Mouse (Mus musculus) liver, embryonic 15.5 days (tissue): ENCODE results near the gene Aoc2. TPM values are rescaled to one million over a fixed set of nuclear protein-coding genes. Genes with fewer than 3 reads are reported as not detected.
A peak's percentile ranks its signal among the peaks of the same experiment; 100 is the strongest.

ENCODE experiments used
- ATAC-seq: fragments of 200-750 bp; cut with Nextera tagmentation; 2 replicates; pipeline ENCODE4 v1.8.0; 2017; ENCODE audit warnings: moderate number of reproducible peaks, mild to moderate bottlenecking, moderate library complexity; ENCODE audit not compliant: insufficient read depth
- H3K27ac ChIP-seq: fragments of 300-500 bp; sonication (generic); replicated peaks from 2 replicates; pipeline ENCODE4 v1.5.1; 2015; ENCODE audit warnings: mild to moderate bottlenecking, inconsistent platforms
- H3K27me3 ChIP-seq: fragments of 300-500 bp; sonication (generic); 2 replicates; pipeline ENCODE4 v1.6.1; 2015; ENCODE audit warnings: mild to moderate bottlenecking, inconsistent platforms
- H3K36me3 ChIP-seq: fragments of 300-500 bp; sonication (generic); replicated peaks from 2 replicates; pipeline ENCODE4 v1.6.1; 2015; ENCODE audit warnings: moderate library complexity, mild to moderate bottlenecking, inconsistent platforms
- H3K4me1 ChIP-seq: fragments of 300-500 bp; sonication (generic); replicated peaks from 2 replicates; pipeline ENCODE4 v1.6.1; 2015; ENCODE audit warnings: inconsistent platforms
- H3K4me2 ChIP-seq: fragments of 300-500 bp; sonication (generic); 2 replicates; pipeline ENCODE4 v1.6.1; 2015; ENCODE audit warnings: moderate library complexity, mild to moderate bottlenecking, inconsistent platforms
- H3K4me3 ChIP-seq: fragments of 300-500 bp; sonication (generic); replicated peaks from 2 replicates; pipeline ENCODE4 v1.5.1; 2015; ENCODE audit warnings: mild to moderate bottlenecking, inconsistent platforms
- H3K9ac ChIP-seq: fragments of 300-500 bp; sonication (generic); 2 replicates; pipeline ENCODE4 v1.6.1; 2015; ENCODE audit warnings: moderate library complexity, mild to moderate bottlenecking, inconsistent platforms
- H3K9me3 ChIP-seq: fragments of 300-500 bp; sonication (generic); replicated peaks from 2 replicates; pipeline ENCODE4 v1.6.1; 2016; ENCODE audit warnings: inconsistent platforms
- WGBS: fragments of 180-500 bp; shearing (Covaris S2); methylation state at CpG from one replicate; pipeline ENCODE4 v1.1.7; 2015; ENCODE audit warnings: mixed read lengths; ENCODE audit not compliant: insufficient replicate concordance; 5-methylcytosine and 5-hydroxymethylcytosine counted together
- polyA plus RNA-seq: library from polyadenylated mRNA; unstranded; fragments of >200 nt; fragmentation: Nextera tagmentation; extraction: Ambion mirVana; gene quantifications from 2 replicates; pipeline ENCODE4 v1.2.1, GENCODE M21; 2015

Aoc2 gene
- polyA plus RNA-seq, 1 experiment from 2014 or later: 1.5 TPM

DNA sequence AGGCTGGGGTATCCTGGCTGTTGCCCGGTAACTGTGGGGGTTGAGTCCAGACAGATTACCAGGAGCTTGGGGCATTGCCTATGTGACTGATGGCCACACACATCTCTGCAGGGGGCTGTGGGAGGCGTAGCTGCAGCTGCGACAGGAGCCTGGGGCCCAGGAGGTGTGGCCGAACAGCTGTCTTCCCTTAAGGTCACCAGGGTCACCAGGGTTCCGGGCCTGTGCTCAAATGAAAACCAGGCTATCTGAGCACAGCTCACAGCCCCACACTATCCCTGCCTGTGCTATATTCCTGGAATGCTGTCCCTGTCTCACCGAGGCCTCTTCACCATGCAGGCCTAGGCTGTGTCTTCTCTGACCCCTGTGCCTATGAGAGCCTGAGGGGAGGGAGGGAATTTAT is 9.7 kb downstream of the Aoc2 start:
- Histone ChIP-seq H3K9me3 (no peaks in the 10 kb centered on the region), H3K27ac (no peak overlapping the region), H3K36me3 (no peaks in the 10 kb centered on the region), H3K27me3 (peaks cover 6% of the 10 kb centered on the region; the same call in 1 of the 2 replicates), H3K9ac (no peak overlapping the region), H3K4me2 (no peak overlapping the region), H3K4me1 (peaks cover 23% of the 10 kb centered on the region), H3K4me3 (no peak overlapping the region)
- no peak for ATAC-seq
- WGBS: 33% methylated on average over 6 of the region's 6 CpGs

DNA sequence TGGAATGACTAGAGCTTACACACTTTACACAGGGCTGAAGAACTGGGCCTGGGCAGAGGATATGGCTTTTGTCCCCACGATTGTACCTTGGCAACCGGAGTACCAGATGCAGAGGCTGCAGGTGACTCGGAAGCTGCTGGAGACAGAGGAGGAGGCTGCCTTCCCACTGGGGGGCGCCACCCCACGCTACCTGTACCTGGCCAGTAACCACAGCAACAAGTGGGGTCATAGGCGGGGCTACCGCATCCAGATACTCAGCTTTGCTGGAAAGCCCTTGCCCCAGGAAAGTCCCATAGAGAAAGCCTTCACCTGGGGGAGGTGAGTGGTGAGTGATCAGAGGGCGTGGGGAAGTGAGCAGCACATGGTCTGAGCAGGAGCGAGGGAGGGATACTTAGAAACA is 10.8 kb downstream of the Aoc2 start:
- H3K4me1 ChIP-seq: peaks cover 23% of the 10 kb centered on the region
- no peak overlapping the region for H3K9ac ChIP-seq
- no peaks in the 10 kb centered on the region for H3K9me3 ChIP-seq
- no peak overlapping the region for H3K27ac ChIP-seq
- 76% methylated on average over 9 of the region's 9 CpGs for WGBS
- no peaks in the 10 kb centered on the region for H3K36me3 ChIP-seq
- no peak for ATAC-seq
- no peak overlapping the region for H3K4me3 ChIP-seq
- H3K27me3 ChIP-seq: peaks cover 6% of the 10 kb centered on the region; the same call in 1 of the 2 replicates
- no peak overlapping the region for H3K4me2 ChIP-seq

DNA sequence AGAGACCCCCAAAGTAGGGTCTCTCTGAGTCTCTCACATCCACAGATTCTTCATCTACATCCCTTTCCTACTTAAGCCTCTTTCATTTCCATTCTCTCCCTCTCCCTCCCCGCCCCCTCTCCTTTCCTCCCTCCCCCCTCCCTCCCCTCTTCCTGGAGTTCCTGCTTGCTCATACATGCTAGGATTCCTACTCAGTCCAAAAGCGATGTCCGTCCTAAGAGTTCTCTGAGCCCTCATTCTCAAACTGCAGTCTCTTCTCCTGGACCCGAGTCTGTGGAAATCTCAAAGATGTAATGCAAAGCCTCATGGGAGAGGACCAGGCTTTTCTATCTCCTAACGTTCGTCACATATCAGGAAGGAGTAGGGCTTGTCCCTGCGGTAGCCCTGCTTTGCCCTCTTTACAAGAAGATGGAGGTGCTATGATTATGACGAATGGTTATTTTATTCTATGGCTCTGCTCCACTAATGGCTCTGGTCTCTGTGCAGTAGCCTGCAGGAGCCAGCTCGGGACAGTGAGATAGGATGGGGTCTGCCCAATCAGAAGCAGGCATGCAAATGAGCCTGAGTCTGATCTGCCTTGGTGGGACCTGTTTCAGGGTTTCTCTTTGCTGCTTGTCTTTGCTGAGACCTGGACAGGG is 13.4 kb downstream of the Aoc2 start:
- H3K27ac ChIP-seq: no peak overlapping the region
- H3K4me1 ChIP-seq: peaks cover 23% of the 10 kb centered on the region
- peaks cover 6% of the 10 kb centered on the region; the same call in 1 of the 2 replicates for H3K27me3 ChIP-seq
- H3K9ac ChIP-seq: no peak overlapping the region
- peak overlapping the region; percentile 22 for H3K4me3 ChIP-seq
- WGBS: 9% methylated on average over 9 of the region's 9 CpGs
- ATAC-seq: peak; percentile 85
- peak overlapping the region; percentile 58 for H3K4me2 ChIP-seq
- no peaks in the 10 kb centered on the region for H3K36me3 ChIP-seq
- H3K9me3 ChIP-seq: no peaks in the 10 kb centered on the region

DNA sequence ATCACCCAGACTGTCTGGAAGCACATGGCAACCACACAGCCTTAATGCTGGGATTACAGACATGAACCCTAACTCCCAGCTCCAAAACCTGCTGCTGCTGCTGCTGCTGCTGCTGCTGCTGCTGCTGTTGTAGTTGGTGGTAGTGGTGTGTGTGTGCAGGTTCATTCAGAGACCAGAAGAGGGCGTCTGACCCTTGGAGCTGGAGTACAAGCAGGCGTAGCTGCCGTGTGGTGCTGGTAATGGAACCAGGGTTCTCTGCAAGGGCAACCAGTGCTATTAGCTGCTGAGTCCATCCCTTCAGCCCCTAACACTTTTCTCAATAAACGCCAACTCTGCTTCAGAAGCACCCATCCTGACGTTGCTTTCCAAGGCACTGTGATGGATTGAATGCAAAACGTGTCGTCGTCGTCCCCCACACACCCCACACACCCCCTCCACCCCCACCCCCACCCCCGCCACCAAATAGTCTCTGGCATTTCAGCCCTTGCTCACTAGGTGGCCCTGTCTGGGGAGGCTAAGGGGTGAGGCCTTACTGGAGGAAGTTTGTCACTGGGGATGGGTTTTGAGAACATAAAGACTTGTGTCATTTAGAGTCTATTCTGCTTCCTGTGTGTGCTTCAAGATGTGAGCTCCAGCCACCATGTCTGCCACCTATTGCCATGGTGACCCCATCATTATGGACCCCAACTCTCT is 22.4 kb downstream of the Aoc2 start:
- Histone ChIP-seq H3K4me2 (no peak overlapping the region), H3K27ac (no peak overlapping the region), H3K9me3 (no peaks in the 10 kb centered on the region), H3K4me1 (no peaks in the 10 kb centered on the region), H3K36me3 (no peaks in the 10 kb centered on the region), H3K4me3 (no peak overlapping the region), H3K27me3 (peaks cover 8% of the 10 kb centered on the region; the same call in 1 of the 2 replicates), H3K9ac (no peak overlapping the region)
- 70% methylated on average over 10 of the region's 10 CpGs for WGBS
- no peak for ATAC-seq

DNA sequence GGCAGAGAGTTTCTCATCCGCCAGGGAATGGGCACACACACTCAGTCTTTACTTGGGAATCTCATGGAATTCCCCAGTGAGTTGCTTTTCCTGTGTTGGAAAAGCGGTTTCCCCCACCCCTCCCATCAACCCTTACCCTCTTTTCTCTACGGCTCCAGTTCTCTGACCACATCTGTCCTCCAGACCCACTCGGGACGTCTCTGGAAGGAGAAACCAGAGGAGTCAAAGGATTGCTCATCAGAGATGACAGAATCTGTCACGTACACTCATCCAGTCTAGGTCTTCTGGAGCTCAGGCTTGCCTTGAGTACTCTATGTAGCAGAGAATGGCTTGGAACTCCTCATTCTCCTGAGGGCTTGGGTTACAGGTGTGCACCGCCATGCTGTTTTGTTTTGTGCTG is 23.9 kb downstream of the Aoc2 start:
- ATAC-seq: no peak
- no peaks in the 10 kb centered on the region for H3K9me3 ChIP-seq
- H3K36me3 ChIP-seq: no peaks in the 10 kb centered on the region
- no peaks in the 10 kb centered on the region for H3K4me1 ChIP-seq
- H3K27me3 ChIP-seq: peaks cover 5% of the 10 kb centered on the region; the same call in 1 of the 2 replicates
- H3K4me2 ChIP-seq: no peak overlapping the region
- whole genome bisulfite sequencing: 60% methylated on average over 7 of the region's 7 CpGs
- no peak overlapping the region for H3K27ac ChIP-seq
- H3K4me3 ChIP-seq: no peak overlapping the region
- no peak overlapping the region for H3K9ac ChIP-seq

DNA sequence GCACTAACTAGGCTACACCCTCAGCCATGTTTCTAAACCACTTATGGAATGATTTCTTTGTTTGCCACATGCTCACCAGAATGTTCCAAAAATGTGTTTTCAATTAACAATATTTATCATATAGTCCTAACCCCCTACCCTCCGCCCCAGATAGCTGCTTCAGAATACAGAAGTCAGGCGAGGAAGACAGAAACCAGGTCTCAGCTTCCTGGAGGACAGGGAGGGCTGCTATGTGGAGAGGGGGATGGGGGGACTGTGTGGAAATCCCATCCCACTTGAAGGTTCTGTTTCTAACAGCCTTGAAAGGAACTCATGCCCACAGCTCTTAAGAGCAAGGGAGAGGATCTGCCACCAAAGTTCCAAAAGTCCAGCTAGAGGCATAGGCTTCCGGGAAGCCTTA is 24.4 kb downstream of the Aoc2 start:
- Histone ChIP-seq H3K4me2 (no peak overlapping the region), H3K4me1 (no peaks in the 10 kb centered on the region), H3K27ac (no peak overlapping the region), H3K27me3 (peaks cover 1% of the 10 kb centered on the region; the same call in 1 of the 2 replicates), H3K9me3 (no peaks in the 10 kb centered on the region), H3K9ac (no peak overlapping the region), H3K4me3 (no peak overlapping the region), H3K36me3 (no peaks in the 10 kb centered on the region)
- ATAC-seq: no peak
- WGBS: 47% methylated on average over 3 of the region's 3 CpGs

DNA sequence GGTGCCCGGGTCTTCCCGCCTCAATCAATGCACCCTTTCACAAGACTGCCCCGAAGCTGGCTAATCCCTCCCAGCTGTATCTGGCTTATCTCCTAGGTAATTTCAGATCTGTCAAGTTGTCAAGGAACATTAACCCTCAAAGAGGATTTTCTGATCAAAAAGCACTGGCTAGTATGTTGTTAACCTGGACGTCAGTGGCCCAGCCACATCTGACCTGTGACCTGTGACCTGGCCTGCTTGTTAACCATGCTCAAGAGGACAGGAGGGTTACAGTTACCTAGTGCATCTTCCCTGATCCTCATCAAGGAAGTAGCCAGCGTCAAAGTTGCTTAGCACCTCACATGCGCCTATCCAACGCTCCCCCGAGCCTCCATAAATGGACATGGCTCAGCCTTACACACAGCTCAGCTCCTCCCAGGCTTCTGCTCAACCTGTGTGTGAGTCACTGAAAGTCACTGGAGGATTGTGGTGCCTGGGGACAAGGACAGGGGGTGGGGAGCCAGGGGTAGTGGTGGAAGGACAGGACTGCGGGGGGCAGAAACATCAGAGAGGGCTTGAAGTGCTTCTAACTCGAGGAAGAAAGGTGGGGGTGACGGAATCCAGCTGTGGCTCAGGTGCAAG is 26.3 kb downstream of the Aoc2 start:
- Histone ChIP-seq H3K9ac (no peak overlapping the region), H3K4me2 (no peak overlapping the region), H3K9me3 (no peaks in the 10 kb centered on the region), H3K27me3 (no peaks in the 10 kb centered on the region; the same call in 1 of the 2 replicates), H3K4me1 (no peaks in the 10 kb centered on the region), H3K27ac (no peak overlapping the region), H3K4me3 (no peak overlapping the region), H3K36me3 (no peaks in the 10 kb centered on the region)
- ATAC-seq: no peak
- WGBS: 56% methylated on average over 11 of the region's 11 CpGs

DNA sequence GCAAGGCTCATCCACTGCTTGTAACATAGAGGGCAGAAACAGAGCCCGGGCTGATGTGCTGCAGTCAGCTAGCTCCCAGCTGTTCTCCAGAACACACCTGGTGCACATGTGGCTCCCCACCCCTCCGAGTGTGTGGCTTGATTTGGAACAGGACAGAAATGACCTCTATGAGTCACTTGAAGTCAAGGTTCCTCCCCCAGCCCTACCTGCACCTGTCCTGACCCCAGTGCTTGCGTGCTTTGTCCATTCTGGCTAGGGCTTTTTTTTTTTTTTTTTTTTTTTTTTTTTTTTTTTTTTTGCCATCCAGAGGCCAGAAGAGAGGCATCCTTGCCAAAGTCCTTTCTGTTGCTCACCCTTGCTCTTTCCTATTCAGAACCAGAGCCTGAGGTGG is 26.9 kb downstream of the Aoc2 start:
- Histone ChIP-seq H3K9ac (no peak overlapping the region), H3K4me2 (no peak overlapping the region), H3K9me3 (no peaks in the 10 kb centered on the region), H3K4me1 (no peaks in the 10 kb centered on the region), H3K36me3 (no peaks in the 10 kb centered on the region), H3K27me3 (no peaks in the 10 kb centered on the region; the same call in 1 of the 2 replicates), H3K4me3 (no peak overlapping the region), H3K27ac (no peak overlapping the region)
- WGBS: 47% methylated on average over 3 of the region's 3 CpGs
- ATAC-seq: no peak

DNA sequence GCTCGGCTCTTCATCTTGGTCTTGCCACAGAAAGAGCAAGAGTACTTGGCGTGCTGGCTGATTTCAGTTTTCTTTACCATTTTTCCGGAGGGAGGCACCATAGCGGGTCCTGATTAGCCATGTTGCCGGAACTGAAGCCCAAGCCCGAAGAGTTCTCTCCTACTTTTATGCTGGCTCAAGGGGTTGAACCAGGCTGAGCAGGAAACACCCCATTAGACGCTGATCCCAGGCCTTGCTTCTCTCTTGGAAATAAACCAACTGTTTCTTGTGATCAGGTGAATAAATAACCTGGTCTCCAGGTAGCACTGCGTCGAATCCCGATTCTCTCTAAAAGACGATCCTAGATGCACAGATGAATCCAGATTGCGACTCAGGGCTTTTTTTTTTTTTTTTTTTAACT is 28.6 kb downstream of the Aoc2 start:
- Histone ChIP-seq H3K4me3 (no peak overlapping the region), H3K4me1 (no peaks in the 10 kb centered on the region), H3K4me2 (no peak overlapping the region), H3K27ac (no peak overlapping the region), H3K9me3 (no peaks in the 10 kb centered on the region), H3K27me3 (no peaks in the 10 kb centered on the region; the same call in 1 of the 2 replicates), H3K9ac (no peak overlapping the region), H3K36me3 (no peaks in the 10 kb centered on the region)
- no peak for ATAC-seq
- WGBS: 78% methylated on average over 12 of the region's 12 CpGs

DNA sequence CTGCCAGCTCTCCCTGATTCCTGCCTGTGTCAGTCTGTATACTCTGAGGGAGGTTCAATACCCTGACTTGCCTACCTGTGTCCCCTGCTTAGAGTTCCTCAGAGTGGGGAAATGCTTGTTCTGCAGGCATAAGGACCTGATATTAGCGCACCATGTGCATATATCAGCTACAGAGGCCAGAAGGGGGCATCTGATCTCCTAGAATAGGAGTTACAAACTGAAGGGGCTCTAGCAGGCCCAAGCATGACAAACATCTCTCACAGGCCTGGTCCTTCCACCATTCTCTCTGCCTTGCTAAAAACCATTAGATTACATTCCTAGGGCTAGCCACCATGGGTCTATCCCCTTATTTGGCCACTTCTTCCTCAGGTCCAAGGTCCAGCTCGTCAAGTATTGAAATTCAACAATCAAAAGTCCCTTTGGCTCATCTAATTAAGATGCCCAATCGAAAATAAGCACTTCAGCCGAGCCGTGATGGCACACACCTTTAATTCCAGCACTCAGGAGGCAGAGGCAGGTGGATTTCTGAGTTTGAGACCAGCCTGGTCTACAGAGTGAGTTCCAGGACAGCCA is 29.7 kb downstream of the Aoc2 start:
- no peaks in the 10 kb centered on the region; the same call in 1 of the 2 replicates for H3K27me3 ChIP-seq
- no peak overlapping the region for H3K4me3 ChIP-seq
- no peak overlapping the region for H3K9ac ChIP-seq
- H3K4me2 ChIP-seq: no peak overlapping the region
- H3K9me3 ChIP-seq: no peaks in the 10 kb centered on the region
- no peaks in the 10 kb centered on the region for H3K4me1 ChIP-seq
- H3K27ac ChIP-seq: no peak overlapping the region
- WGBS: 66% methylated on average over 5 of the region's 5 CpGs
- no peak for ATAC-seq
- no peaks in the 10 kb centered on the region for H3K36me3 ChIP-seq

DNA sequence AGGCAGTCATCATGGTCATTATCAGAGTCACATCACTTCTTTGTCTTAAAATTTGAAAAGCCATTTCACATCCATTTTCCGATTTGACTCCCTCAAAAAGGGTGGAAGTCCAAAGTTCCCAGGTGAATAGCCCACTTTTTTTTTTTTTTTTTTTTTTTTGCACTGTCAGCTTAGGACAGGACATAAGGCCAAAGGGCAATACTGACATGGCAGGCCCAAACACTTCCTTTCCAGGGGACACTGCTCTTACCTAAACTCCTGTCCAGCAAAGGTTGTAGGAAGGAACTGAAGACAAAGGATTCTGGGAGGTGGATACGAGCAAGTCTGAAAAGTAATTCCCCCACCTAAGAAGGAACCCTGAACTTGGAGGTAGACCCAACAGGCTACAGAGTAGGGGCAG is 31.1 kb downstream of the Aoc2 start:
- Histone ChIP-seq H3K27me3 (no peaks in the 10 kb centered on the region), H3K9ac (no peak overlapping the region), H3K36me3 (no peaks in the 10 kb centered on the region), H3K27ac (no peak overlapping the region; the same call in 1 of the 2 replicates), H3K9me3 (no peaks in the 10 kb centered on the region), H3K4me2 (no peak overlapping the region), H3K4me3 (no peak overlapping the region), H3K4me1 (peaks cover 10% of the 10 kb centered on the region)
- ATAC-seq: no peak
- WGBS: 66% methylated on average over 2 of the region's 2 CpGs
